Mouse (Mus musculus): ENCODE data around the gene Svbp. TPM values are rescaled to one million over a fixed set of nuclear protein-coding genes. Genes with fewer than 3 reads are reported as not detected.

The Svbp gene
- polyA plus RNA-seq, 1 experiment from 2014 or later, result 131 TPM

- Histone ChIP-seq H3K27me3 (ENCODE audit: control insufficient read depth, insufficient read depth, low read length) (no peaks in the 10 kb centered on the region), H3K36me3 (ENCODE audit: control insufficient read depth, insufficient read depth, low read length) (peaks cover 20% of the 10 kb centered on the region), H3K4me3 (ENCODE audit: low read length) (no peak overlapping the region), H3K4me2 (replicated peaks; ENCODE audit: low read depth, low read length) (no peak overlapping the region), H3K9me3 (ENCODE audit: control insufficient read depth, low read length) (no peaks in the 10 kb centered on the region), H3K27ac (ENCODE audit: low read depth, low read length) (0 out of 2 replicates have a peak overlapping the region, but pooled peaks have one; percentile 17), H3K9ac (ENCODE audit: low read depth, low read length) (peak overlapping the region; percentile 34; the same call in 1 of the 2 replicates), H3K4me1 (ENCODE audit: control insufficient read depth, insufficient read depth, low read length) (0 out of 2 replicates have a peak, but pooled peaks cover 3% of the 10 kb centered on the region)
- 31% methylated on average over 13 of the region's 13 CpGs for WGBS
- ATAC-seq (ENCODE audit: low FRiP score, low TSS enrichment), result peak; percentile 59
These were observed 52.5 kb downstream of the Svbp start for GRCm38 (mm10) chr4:119247462-119248235.

GRCm38 (mm10) chr4:119248407-119248965 is 53.4 kb downstream of the Svbp start:
- H3K27ac ChIP-seq (ENCODE audit: low read depth, low read length), result no peak overlapping the region
- H3K9me3 ChIP-seq (ENCODE audit: control insufficient read depth, low read length), result no peaks in the 10 kb centered on the region
- no peak overlapping the region for H3K9ac ChIP-seq (ENCODE audit: low read depth, low read length)
- no peak for ATAC-seq (ENCODE audit: low FRiP score, low TSS enrichment)
- WGBS, result 72% methylated on average over 11 of the region's 11 CpGs
- peaks cover 20% of the 10 kb centered on the region for H3K36me3 ChIP-seq (ENCODE audit: control insufficient read depth, insufficient read depth, low read length)
- 0 out of 2 replicates have a peak, but pooled peaks cover 3% of the 10 kb centered on the region for H3K4me1 ChIP-seq (ENCODE audit: control insufficient read depth, insufficient read depth, low read length)
- no peaks in the 10 kb centered on the region for H3K27me3 ChIP-seq (ENCODE audit: control insufficient read depth, insufficient read depth, low read length)
- H3K4me2 ChIP-seq (replicated peaks; ENCODE audit: low read depth, low read length), result no peak overlapping the region
- H3K4me3 ChIP-seq (ENCODE audit: low read length), result no peak overlapping the region

Other genes starting within 250 kb of the Svbp start
- gene Lao1, start 233.7 kb upstream of the Svbp start, polyA plus RNA-seq (2014; fragmentation: Nextera tagmentation; extraction: Ambion mirVana), result not detected in 2 replicates
- 53.6 and 74.1 TPM in 2 replicates for gene Slc2a1, start 86.6 kb upstream of the Svbp start, polyA plus RNA-seq (2014; fragmentation: Nextera tagmentation; extraction: Ambion mirVana)
- 10.2 and 11.0 TPM in 2 replicates for gene Zfp691, start 21.1 kb upstream of the Svbp start, polyA plus RNA-seq (2014; fragmentation: Nextera tagmentation; extraction: Ambion mirVana)
- gene Ermap, start 5.3 kb upstream of the Svbp start, polyA plus RNA-seq (2014; fragmentation: Nextera tagmentation; extraction: Ambion mirVana), result 0.49 and 1.3 TPM in 2 replicates
- gene Tmem269, start 22.9 kb downstream of the Svbp start, polyA plus RNA-seq (2014; fragmentation: Nextera tagmentation; extraction: Ambion mirVana), result 0.16 TPM in 1 of 2 replicates, not detected in the other
- gene AU022252, start 37.4 kb downstream of the Svbp start, polyA plus RNA-seq (2014; fragmentation: Nextera tagmentation; extraction: Ambion mirVana), result 33.6 and 37.6 TPM in 2 replicates
- 28.9 and 34.4 TPM in 2 replicates for gene P3h1, start 37.6 kb downstream of the Svbp start, polyA plus RNA-seq (2014; fragmentation: Nextera tagmentation; extraction: Ambion mirVana)
- 5.9 and 10.4 TPM in 2 replicates for gene Cldn19, start 60.1 kb downstream of the Svbp start, polyA plus RNA-seq (2014; fragmentation: Nextera tagmentation; extraction: Ambion mirVana)
- 969 and 1,061 TPM in 2 replicates for gene Ybx1, start 99.3 kb downstream of the Svbp start, polyA plus RNA-seq (2014; fragmentation: Nextera tagmentation; extraction: Ambion mirVana)
- gene Ppih, start 125.2 kb downstream of the Svbp start, polyA plus RNA-seq (2014; fragmentation: Nextera tagmentation; extraction: Ambion mirVana), result 122 and 153 TPM in 2 replicates
- 8.7 and 9.2 TPM in 2 replicates for gene Ccdc30, start 220.2 kb downstream of the Svbp start, polyA plus RNA-seq (2014; fragmentation: Nextera tagmentation; extraction: Ambion mirVana)
- gene Ppcs, start 227.1 kb downstream of the Svbp start, polyA plus RNA-seq (2014; fragmentation: Nextera tagmentation; extraction: Ambion mirVana), result 48.9 and 51.5 TPM in 2 replicates
- 0.53 and 0.86 TPM in 2 replicates for gene Zmynd12, start 227.5 kb downstream of the Svbp start, polyA plus RNA-seq (2014; fragmentation: Nextera tagmentation; extraction: Ambion mirVana)